Mouse (Mus musculus): Measurements from ENCODE around the gene Sept6.
A peak's percentile ranks its signal among the peaks of the same experiment; 100 is the strongest.
"Not testable (repeated sequence)": the region's sequence is repeated elsewhere in the genome, so short reads cannot be mapped to it uniquely, and the experiment has no call there.

Sept6 gene

DNA sequence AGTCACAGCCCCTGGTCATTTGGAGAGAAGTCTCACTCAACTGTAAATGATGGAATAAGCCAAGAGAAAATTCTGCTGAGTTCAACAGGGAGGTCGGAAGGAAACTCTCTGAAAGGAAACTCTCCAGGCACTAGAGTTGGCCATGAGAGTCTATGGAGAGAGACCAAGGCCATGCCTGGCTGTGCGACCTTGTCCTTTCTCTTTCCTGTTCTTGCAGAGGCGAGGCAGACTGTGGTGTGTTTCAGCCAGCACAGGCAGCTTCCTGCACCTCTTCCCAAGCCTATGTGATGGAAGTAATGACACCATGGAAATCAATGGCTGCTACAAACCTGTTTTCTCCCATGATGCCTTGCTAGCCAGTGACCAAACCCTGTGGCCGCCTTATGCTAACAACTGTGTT is 20.4 kb downstream of the Sept6 start:
- DNase-seq (ENCODE audit: low spot score in 2 of 2), result no peak

GRCm38 (mm10) chrX:36969501-36969900 is 22.1 kb downstream of the Sept6 start:
- no peak for DNase-seq (ENCODE audit: low spot score in 2 of 2)

GRCm38 (mm10) chrX:36956674-36957073 is 34.9 kb downstream of the Sept6 start:
- DNase-seq (ENCODE audit: low spot score in 2 of 2), result no peak

GRCm38 (mm10) chrX:36941106-36941505 is 50.5 kb downstream of the Sept6 start:
- DNase-seq (ENCODE audit: low spot score in 2 of 2), result no peak

DNA sequence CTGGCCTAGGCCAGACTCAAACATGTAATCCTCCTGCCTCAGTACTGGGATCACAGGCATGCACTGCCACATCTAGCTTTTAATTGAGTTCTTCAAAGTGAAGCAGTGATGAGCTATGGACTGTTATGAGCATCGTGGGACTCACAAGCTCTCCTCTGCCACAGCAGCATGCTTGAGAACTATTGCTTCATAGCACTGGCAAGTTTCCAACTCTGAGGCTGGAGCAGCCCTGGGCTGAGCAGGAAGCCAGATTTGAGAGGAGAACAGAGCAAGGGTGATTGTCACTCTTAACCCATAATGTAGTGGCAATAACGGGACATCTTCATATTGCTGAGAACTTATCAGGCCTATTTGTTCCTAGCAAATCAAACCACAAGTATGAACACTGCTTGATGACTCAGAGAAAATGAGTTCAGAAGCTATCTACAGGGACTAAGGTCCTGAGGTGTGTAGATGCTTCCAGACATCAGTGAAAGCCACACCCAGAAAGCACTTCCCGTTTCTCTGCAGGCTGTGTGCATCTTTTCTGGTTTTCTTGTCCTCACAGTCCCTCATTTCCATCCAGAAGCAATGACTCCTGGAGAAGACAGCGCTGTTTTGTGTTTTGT is 51.7 kb downstream of the Sept6 start:
- DNase-seq (ENCODE audit: low spot score in 2 of 2), result peak; percentile 1 to 15

DNA sequence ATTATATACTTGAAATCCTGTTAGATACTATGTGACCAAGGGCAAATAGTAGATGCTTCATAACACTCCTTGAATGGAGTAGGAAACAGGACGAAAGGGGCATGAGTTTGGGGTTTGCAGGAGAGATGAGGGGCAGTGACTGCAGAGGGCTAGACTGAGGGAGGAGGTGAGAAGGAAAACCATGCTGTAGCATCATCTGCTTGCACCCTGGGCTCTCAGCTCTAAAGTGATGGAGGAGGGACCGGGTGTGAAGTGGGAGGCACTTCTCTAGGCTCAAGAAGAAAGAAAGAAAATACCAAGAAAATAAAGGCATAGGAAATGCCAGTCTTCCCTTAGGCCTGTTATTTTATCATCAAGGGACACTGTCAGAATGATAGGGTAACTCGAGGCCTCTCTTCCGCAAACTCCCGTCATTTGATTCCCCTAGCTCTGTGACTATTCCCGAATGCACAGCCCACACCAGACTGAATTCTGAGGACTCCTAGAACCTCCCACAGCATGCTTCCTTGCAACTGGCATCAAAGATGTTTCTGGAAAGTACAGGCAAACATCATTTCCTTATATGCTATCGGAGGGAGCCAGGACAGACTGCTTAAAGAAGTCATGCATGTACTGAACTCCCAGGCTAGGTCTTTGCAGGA is 56.1 kb downstream of the Sept6 start:
- no peak for DNase-seq (ENCODE audit: low spot score in 2 of 2)

GRCm38 (mm10) chrX:36930574-36930973 is 61.0 kb downstream of the Sept6 start:
- no peak for DNase-seq (ENCODE audit: low spot score in 2 of 2)

GRCm38 (mm10) chrX:36929694-36930093 is 61.9 kb downstream of the Sept6 start:
- DNase-seq (ENCODE audit: low spot score in 2 of 2), result no peak

GRCm38 (mm10) chrX:36928791-36929190 is 62.8 kb downstream of the Sept6 start:
- DNase-seq (ENCODE audit: low spot score in 2 of 2), result no peak

DNA sequence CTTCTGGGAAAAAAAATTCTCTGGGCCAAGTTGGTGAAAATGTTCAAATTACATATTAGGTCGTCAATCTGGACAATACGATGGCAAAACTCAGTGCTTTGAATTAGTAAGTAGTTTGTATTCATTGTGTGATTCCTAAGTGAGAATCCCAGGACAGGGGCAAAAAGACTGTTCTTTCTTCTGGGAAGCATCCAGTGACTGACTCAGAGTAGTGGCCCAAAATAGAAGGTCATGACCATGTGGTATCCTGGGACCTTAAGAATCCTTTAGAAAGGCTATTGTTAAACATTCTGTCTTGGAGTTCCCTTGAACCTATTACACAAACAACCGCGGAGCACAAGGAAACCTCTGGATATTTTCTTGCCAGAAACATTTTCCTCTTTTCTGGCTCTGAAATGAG is 70.2 kb downstream of the Sept6 start:
- no peak for DNase-seq (ENCODE audit: low spot score in 2 of 2)

DNA sequence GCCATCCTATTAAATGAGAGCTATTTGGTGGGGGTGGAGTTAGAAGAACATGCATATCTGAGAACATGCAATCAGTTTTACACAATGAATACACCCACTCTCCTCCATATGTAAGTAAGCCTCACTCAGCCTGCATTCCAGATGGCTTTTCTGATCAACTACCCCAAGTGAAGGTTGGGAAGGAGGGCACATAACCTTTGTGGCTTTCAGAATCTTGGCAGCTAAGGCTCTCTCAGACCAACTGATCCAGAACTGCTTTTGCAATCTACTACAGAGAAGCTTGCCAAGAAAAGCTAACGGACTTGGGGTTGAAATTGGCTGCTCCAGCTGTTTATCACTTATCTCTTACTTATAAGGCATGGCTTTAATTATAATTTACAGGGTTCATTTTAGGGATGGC is 73.8 kb downstream of the Sept6 start:
- no peak for DNase-seq (ENCODE audit: low spot score in 2 of 2)

DNA sequence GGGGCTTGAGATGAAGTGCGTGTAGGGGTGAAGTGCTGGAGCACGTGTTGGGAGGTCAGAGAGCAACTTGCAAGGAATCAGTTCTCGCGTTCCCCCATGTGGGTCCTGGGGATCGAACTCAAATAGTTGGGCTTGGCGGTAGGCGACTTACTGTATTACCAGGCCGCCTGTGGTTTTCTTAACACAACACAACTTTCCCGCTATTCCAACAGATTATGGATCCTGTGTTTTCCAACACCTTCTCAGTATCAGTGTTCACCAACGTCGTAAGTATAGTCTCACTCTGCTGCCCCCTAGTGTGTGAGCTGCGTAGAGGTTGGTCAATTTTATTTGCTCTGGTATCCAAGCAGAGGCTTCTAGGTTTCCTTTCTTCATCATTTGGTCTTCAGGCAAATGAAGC is 80.3 kb downstream of the Sept6 start:
- DNase-seq (ENCODE audit: low spot score in 2 of 2), result no peak

DNA sequence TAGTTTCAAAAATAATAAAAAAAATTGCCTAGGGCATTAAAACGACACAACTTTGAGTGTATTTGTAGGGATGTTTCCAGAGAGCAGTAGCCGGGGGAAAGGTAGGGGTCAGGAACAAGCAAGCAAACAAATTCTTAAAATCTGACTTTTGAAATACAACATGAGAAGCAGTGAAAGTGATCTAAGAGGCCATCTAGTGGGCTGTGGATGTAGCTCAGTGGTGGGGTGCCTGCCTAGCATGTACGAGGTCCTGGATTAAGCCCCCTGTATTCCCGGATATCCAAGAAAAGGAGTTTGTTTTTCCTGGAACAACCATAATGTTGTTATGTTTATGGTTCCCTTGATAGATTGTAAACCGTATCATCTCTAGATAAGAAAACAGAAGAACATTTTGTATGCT is 85.1 kb downstream of the Sept6 start:
- no peak for DNase-seq (ENCODE audit: low spot score in 2 of 2)

- DNase-seq (ENCODE audit: low spot score in 2 of 2), result peak; percentile 81 to 87
These were observed 88.4 kb downstream of the Sept6 start for GRCm38 (mm10) chrX:36903115-36903768.

DNA sequence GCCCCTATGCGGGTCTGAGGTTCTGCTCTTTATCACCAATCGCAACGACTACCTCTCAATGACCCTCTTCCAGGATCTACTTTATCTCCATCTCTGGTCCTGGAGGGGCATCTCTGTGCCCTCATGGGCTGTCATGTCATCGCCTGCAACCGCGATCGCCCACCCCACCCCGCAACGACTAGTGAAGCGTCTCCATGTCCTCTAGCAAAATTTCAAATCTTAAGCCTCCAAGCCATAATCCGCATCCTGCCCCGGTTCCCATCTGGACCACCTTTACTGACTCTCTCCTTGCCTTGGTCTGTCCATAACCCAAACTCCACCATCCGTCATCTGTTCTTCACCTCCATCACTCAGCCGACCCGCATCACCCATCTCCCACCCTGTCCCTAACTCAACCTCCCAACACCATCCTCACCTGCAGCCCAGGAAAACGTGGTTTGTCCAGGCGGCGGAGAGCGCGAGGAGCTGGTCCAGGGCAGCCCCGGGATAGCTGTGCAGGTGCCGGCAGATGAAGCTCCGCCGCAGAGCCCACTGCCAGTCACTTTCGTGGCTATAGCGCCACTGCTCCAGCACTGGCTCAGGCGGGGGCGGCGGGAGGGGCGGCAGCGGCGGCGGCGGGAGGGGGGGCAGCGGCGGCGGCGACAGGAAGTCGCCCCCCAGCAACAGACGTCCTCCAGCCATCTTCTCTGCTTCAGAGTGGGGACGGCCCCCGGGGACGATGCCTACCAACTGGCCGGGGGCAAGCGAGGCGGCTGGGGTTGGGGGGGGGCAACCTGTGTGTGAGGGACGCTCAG is 89.1 kb downstream of the Sept6 start, which contains the start of gene Nkrf:
Gene Nkrf (minus strand): TSS at position 579 of the 794 bp plus-strand sequence.
- peak in 1 of 2 experiments; percentile 8 for DNase-seq (ENCODE audit: low spot score in 2 of 2)

- DNase-seq (ENCODE audit: low spot score in 2 of 2), result no peak
These were observed 89.9 kb downstream of the Sept6 start for GRCm38 (mm10) chrX:36901655-36902054.

- DNase-seq (ENCODE audit: low spot score in 2 of 2), result not testable (repeated sequence)
These were observed 92.7 kb downstream of the Sept6 start for GRCm38 (mm10) chrX:36898931-36899330.

GRCm38 (mm10) chrX:36884719-36885118 is 106.9 kb downstream of the Sept6 start:
- no peak for DNase-seq (ENCODE audit: low spot score in 2 of 2)

- DNase-seq (ENCODE audit: low spot score in 2 of 2), result peak; percentile 1 to 18
These were observed 116.9 kb downstream of the Sept6 start for GRCm38 (mm10) chrX:36874704-36875128.

DNA sequence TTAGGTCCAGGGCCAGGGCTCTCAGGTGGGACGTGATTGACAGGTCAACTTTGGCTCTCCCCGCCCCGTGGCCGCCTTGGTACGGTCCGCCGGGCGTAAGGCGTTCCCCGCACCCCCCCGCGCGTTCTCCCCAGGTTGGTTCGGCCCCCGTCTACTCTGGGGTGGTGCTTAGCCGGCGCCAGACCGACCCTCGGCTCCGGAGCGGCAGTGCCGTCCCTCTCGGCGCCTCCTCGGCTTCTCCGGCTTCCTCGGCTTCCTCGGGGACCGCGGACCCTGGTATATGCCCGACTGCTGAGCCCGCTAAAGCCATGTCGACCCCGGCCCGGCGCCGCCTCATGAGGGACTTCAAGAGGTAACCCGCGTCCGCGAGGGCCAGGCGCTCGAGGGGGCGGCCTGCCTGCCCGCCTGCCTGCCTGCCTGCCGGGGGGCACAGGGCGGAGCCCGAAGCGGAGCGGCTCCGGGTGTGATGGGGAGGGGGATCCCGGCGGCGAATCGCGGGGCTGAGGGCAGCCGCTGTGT is 117.4 kb downstream of the Sept6 start:
- DNase-seq (ENCODE audit: low spot score in 2 of 2), result peak; percentile 76 to 79

DNA sequence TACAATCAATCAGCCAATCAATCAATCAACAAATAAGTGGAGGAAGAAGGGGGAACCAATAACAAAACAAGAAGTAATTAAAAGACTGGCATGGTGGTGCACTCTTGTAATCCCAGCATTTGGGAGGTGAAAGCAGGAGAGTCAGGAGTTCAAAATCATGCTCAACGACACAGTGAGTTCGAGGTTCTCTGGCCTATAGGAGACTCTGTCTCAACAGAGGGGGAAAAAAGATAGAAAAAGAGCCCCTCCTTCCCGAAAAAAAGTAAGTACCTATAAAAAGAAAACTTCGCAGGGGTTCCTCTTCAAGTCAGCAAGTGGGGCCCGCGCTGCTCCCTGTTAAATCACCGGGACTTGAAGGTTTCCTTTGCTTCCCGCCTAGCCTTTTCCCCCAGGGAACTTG is 117.8 kb downstream of the Sept6 start, which contains the start of the genes Ube2a and C330007P06Rik:
Gene Ube2a (plus strand): TSS at position 136 of the 400 bp plus-strand sequence.
Gene C330007P06Rik (minus strand): TSS at position 347 of the 400 bp plus-strand sequence.
- no peak for DNase-seq (ENCODE audit: low spot score in 2 of 2)

DNA sequence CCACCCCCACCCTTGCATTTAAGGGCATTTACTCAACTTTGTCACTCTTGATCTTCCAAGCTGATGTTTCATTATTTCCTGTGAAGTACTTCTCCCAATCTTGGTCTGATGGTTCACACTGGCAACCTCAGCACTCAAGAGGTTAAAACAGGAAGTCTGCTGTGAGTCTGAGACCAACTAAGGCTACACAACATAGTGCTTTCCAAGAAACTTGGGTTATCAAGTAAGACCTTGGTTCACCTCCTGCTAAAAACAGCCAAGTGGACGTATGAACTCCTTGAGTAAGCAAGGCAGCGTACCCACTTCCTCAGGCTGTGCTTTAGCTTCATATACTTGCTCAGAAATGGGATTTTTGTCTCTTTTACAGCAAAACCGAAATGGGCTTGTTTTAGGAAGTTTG is 121.2 kb downstream of the Sept6 start:
- no peak for DNase-seq (ENCODE audit: low spot score in 2 of 2)

Measured in urinary bladder, adult 18-20 months (tissue).